Mouse (Mus musculus) B cell, adult 62 days (primary cell): ENCODE data around the gene Pmp22. TPM values are rescaled to one million over a fixed set of nuclear protein-coding genes. Genes with fewer than 3 reads are reported as not detected.

ENCODE experiments used
- total RNA-seq: library from RNA; stranded (reverse); gene quantifications from 4 replicates; pipeline ENCODE4 v1.2.4, GENCODE M21; 2023

Gene Pmp22
- 0.86 to 3.1 TPM (median 1.1 TPM) in 4 replicates for total RNA-seq

DNA sequence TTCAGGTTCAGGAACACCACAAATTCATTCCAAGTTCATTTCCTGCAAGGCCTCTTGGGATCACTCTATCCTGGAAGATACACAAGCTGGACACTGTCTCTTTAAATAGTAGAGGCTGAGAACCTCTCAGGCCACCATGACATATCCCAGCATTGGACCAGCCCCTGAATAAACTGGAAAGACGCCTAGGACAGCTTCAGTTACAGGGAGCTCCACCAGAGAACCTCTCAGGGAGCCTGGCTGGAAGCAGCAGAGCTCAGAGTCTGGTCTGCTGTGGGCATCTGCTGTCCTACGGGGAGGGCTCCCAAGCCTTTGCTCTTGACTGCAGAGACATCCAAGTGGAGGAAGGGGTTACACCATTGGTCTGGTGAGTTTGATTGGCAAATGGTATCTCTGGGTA, at the start of gene Pmp22:
Gene Pmp22 (plus strand): TSS at position 199 of the 400 bp plus-strand sequence.

Other genes starting within 250 kb of the Pmp22 start
- 11.0 to 16.8 TPM (median 14.7 TPM) in 4 replicates for gene Tvp23b, start 249.5 kb upstream of the Pmp22 start, total RNA-seq
- gene Cdrt4, start 177.8 kb upstream of the Pmp22 start, total RNA-seq: not detected in 4 replicates
- not detected in 4 replicates for gene Tekt3, start 67.3 kb upstream of the Pmp22 start, total RNA-seq